Mouse (Mus musculus) forebrain, embryonic 13.5 days (tissue): ENCODE data around the gene Ebp. TPM values are rescaled to one million over a fixed set of nuclear protein-coding genes. Genes with fewer than 3 reads are reported as not detected.

Source experiments
- ATAC-seq: fragments of 200-750 bp; cut with Nextera tagmentation; 2 replicates; pipeline ENCODE4 v1.8.0; 2017
- H3K27ac ChIP-seq: fragments of 300-500 bp; sonication (generic); 2 replicates; pipeline ENCODE4 v1.5.1; 2015; ENCODE audit warnings: inconsistent platforms, mild to moderate bottlenecking, moderate library complexity
- H3K27me3 ChIP-seq: fragments of 300-500 bp; sonication (generic); 2 replicates; pipeline ENCODE4 v1.6.1; 2015; ENCODE audit warnings: mild to moderate bottlenecking, inconsistent platforms
- H3K36me3 ChIP-seq: fragments of 300-500 bp; sonication (generic); 2 replicates; pipeline ENCODE4 v1.6.1; 2015; ENCODE audit warnings: mild to moderate bottlenecking, inconsistent platforms; ENCODE audit not compliant: poor library complexity, severe bottlenecking
- H3K4me1 ChIP-seq: fragments of 300-500 bp; sonication (generic); 2 replicates; pipeline ENCODE4 v1.6.1; 2015; ENCODE audit warnings: inconsistent platforms
- H3K4me2 ChIP-seq: fragments of 300-500 bp; sonication (generic); 2 replicates; pipeline ENCODE4 v1.6.1; 2015; ENCODE audit warnings: inconsistent platforms, mild to moderate bottlenecking, moderate library complexity
- H3K4me3 ChIP-seq: fragments of 300-500 bp; sonication (generic); 2 replicates; pipeline ENCODE4 v1.5.1; 2015; ENCODE audit warnings: mild to moderate bottlenecking, inconsistent platforms
- H3K9ac ChIP-seq: fragments of 300-500 bp; sonication (generic); 2 replicates; pipeline ENCODE4 v1.6.1; 2015; ENCODE audit warnings: mild to moderate bottlenecking, inconsistent platforms
- H3K9me3 ChIP-seq: fragments of 300-500 bp; sonication (generic); replicated peaks from 2 replicates; pipeline ENCODE4 v1.6.1; 2016; ENCODE audit warnings: inconsistent platforms
- WGBS: fragments of 180-500 bp; shearing (Covaris S2); methylation state at CpG from one replicate; pipeline ENCODE4 v1.1.7; 2015; 5-methylcytosine and 5-hydroxymethylcytosine counted together
- polyA plus RNA-seq: library from polyadenylated mRNA; unstranded; fragments of >200 nt; fragmentation: Nextera tagmentation; extraction: Ambion mirVana; gene quantifications from 2 replicates; pipeline ENCODE4 v1.2.1, GENCODE M21; 2015

Ebp gene
- polyA plus RNA-seq, result 21.2 and 21.5 TPM in 2 replicates

GRCm38 (mm10) chrX:8193419-8193723 is at the start of gene Ebp:
Ebp (minus strand) TSS chrX:8193512.
- WGBS, result 27% methylated on average over 10 of the region's 10 CpGs

GRCm38 (mm10) chrX:8238804-8239395 is 45.6 kb upstream of the Ebp start:
- Histone ChIP-seq H3K27ac (no peak overlapping the region), H3K27me3 (no peaks in the 10 kb centered on the region), H3K36me3 (peaks cover 9% of the 10 kb centered on the region), H3K4me3 (no peak overlapping the region), H3K4me2 (no peak overlapping the region), H3K9me3 (no peaks in the 10 kb centered on the region), H3K4me1 (no peaks in the 10 kb centered on the region), H3K9ac (no peak overlapping the region)
- ATAC-seq, result no peak
- WGBS, result 82% methylated on average over 13 of the region's 13 CpGs

More at GRCm38 (mm10) chrX:8193419-8193723, at the start of gene Ebp:
- no peaks in the 10 kb centered on the region for H3K9me3 ChIP-seq
- H3K36me3 ChIP-seq, result no peaks in the 10 kb centered on the region
- H3K4me2 ChIP-seq, result peak within 1 kb of the TSS; percentile 61
- no peaks in the 10 kb centered on the region for H3K4me1 ChIP-seq
- H3K4me3 ChIP-seq, result peak within 1 kb of the TSS; percentile 48
- no peaks in the 10 kb centered on the region for H3K27me3 ChIP-seq
- peak; percentile 61 for ATAC-seq
- H3K9ac ChIP-seq, result peak within 1 kb of the TSS; percentile 68
- peak within 1 kb of the TSS; percentile 51; the same call in 1 of the 2 replicates for H3K27ac ChIP-seq

DNA sequence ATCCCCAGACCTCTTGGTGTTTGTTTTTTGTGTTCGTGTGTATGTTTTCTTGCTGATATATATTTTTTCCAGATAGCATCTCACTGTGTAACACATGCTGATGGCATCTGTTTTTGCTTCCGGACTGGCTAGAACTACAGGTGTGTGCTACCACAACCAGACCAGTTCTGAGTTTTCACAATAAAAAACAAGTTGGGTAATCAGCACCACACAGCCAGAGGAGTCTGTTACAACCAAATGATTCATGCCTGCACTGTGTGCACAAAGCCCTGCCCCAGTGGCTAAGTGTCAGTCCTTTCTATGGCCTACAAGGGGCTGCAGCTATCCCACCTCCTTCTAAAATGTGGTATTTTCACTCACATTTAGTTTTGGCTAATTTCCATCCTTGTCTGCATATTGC is 43.4 kb upstream of the Ebp start:
- Histone ChIP-seq H3K27me3 (no peaks in the 10 kb centered on the region), H3K9ac (no peak overlapping the region), H3K36me3 (peaks cover 8% of the 10 kb centered on the region), H3K9me3 (no peaks in the 10 kb centered on the region; the same call in 1 of the 2 replicates), H3K4me1 (no peaks in the 10 kb centered on the region), H3K4me3 (no peak overlapping the region), H3K4me2 (no peak overlapping the region), H3K27ac (no peak overlapping the region)
- WGBS, result 92% methylated on average over 2 of the region's 2 CpGs
- ATAC-seq, result no peak

DNA sequence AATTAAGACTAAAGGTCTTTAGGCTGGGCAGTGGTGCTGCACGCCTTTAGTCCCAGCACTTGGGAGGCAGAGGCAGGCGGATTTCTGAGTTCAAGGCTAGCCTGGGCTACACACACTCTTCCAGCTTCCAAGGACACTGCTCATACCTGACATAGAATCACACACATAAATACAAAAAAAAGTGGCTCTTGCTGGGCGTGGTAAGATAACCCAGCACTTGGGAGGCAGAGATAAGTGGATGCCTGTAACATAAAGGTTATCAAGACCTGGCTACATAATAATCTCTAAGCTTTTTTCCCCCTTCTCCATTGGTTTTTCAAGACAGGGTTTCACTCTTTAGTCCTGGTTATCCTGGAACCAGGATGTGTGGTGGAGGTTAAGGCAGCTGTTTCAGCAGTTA is 40.3 kb upstream of the Ebp start:
- no peaks in the 10 kb centered on the region; the same call in 1 of the 2 replicates for H3K9me3 ChIP-seq
- H3K36me3 ChIP-seq, result no peaks in the 10 kb centered on the region
- no peak for ATAC-seq
- no peaks in the 10 kb centered on the region for H3K4me1 ChIP-seq
- no peak overlapping the region for H3K4me3 ChIP-seq
- WGBS, result 81% methylated on average over 3 of the region's 3 CpGs
- no peaks in the 10 kb centered on the region for H3K27me3 ChIP-seq
- no peak overlapping the region for H3K4me2 ChIP-seq
- no peak overlapping the region for H3K9ac ChIP-seq
- no peak overlapping the region for H3K27ac ChIP-seq

- Histone ChIP-seq H3K27me3 (no peaks in the 10 kb centered on the region), H3K4me2 (no peak overlapping the region), H3K36me3 (no peaks in the 10 kb centered on the region), H3K9ac (no peak overlapping the region), H3K4me3 (no peak overlapping the region), H3K4me1 (no peaks in the 10 kb centered on the region), H3K27ac (no peak overlapping the region), H3K9me3 (no peaks in the 10 kb centered on the region; the same call in 1 of the 2 replicates)
- no peak for ATAC-seq
- 87% methylated on average over 4 of the region's 4 CpGs for WGBS
Observed at GRCm38 (mm10) chrX:8230272-8230671, 37.0 kb upstream of the Ebp start.

GRCm38 (mm10) chrX:8223473-8223872 is 30.2 kb upstream of the Ebp start:
- Histone ChIP-seq H3K4me1 (no peaks in the 10 kb centered on the region), H3K9ac (no peak overlapping the region), H3K27me3 (no peaks in the 10 kb centered on the region), H3K9me3 (no peaks in the 10 kb centered on the region; the same call in 1 of the 2 replicates), H3K4me2 (no peak overlapping the region), H3K27ac (no peak overlapping the region), H3K4me3 (no peak overlapping the region), H3K36me3 (no peaks in the 10 kb centered on the region)
- 88% methylated on average over 7 of the region's 7 CpGs for WGBS
- ATAC-seq, result no peak

GRCm38 (mm10) chrX:8222678-8223421 is 29.5 kb upstream of the Ebp start:
- no peak overlapping the region for H3K4me3 ChIP-seq
- H3K4me1 ChIP-seq, result no peaks in the 10 kb centered on the region
- no peak for ATAC-seq
- H3K9ac ChIP-seq, result no peak overlapping the region
- H3K9me3 ChIP-seq, result no peaks in the 10 kb centered on the region; the same call in 1 of the 2 replicates
- no peak overlapping the region for H3K4me2 ChIP-seq
- H3K27ac ChIP-seq, result no peak overlapping the region
- 57% methylated on average over 7 of the region's 7 CpGs for WGBS
- no peaks in the 10 kb centered on the region for H3K27me3 ChIP-seq
- no peaks in the 10 kb centered on the region for H3K36me3 ChIP-seq

GRCm38 (mm10) chrX:8222296-8222677 is 29.0 kb upstream of the Ebp start:
- Histone ChIP-seq H3K36me3 (no peaks in the 10 kb centered on the region), H3K27me3 (no peaks in the 10 kb centered on the region), H3K4me2 (no peak overlapping the region), H3K9ac (no peak overlapping the region), H3K9me3 (no peaks in the 10 kb centered on the region; the same call in 1 of the 2 replicates), H3K27ac (no peak overlapping the region), H3K4me3 (no peak overlapping the region), H3K4me1 (no peaks in the 10 kb centered on the region)
- no peak for ATAC-seq
- 72% methylated on average over 3 of the region's 3 CpGs for WGBS

DNA sequence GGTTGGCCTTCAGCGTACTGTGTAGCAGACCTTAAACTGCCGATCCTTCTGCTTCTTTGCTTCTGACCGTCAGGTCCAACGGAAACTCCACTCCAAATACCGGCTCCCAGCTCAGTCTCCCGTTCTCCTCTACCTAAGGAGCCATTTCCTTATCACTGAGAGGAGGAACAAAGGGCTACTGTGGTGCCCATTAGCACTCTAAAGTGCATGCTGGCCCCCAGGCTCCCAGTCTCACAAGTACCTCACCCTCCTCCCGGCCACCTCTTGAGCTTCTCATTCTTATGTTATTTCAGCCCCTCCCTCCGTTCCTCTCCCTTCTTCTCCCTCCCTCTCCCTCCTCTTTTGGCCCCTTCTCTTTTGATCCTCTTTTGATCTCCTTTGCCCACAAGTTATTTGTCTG is 26.3 kb upstream of the Ebp start:
- H3K4me2 ChIP-seq, result no peak overlapping the region
- H3K27me3 ChIP-seq, result no peaks in the 10 kb centered on the region
- H3K9me3 ChIP-seq, result no peaks in the 10 kb centered on the region; the same call in 1 of the 2 replicates
- H3K9ac ChIP-seq, result no peak overlapping the region
- no peaks in the 10 kb centered on the region for H3K36me3 ChIP-seq
- no peak for ATAC-seq
- no peak overlapping the region for H3K27ac ChIP-seq
- WGBS, result 31% methylated on average over 8 of the region's 8 CpGs
- H3K4me3 ChIP-seq, result no peak overlapping the region
- no peaks in the 10 kb centered on the region for H3K4me1 ChIP-seq

DNA sequence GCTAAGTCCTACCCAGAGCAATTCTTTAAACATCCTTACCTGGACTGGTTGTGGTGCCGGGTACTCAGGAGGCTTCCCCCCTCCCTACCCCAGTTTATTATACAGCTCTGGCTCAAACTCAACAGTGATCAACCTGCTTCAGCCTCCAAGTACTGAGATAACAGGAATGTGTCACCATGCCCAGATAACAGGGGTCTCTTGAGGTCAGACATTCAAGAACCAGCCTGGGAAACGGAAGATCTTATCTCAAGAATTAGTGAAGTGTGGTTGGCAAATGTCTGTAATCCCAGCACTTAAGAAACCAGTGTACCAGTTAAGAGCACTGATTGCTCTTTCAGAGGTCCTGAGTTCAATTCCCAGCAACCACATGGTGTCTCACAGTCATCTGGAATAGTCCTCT is 24.8 kb upstream of the Ebp start:
- no peaks in the 10 kb centered on the region for H3K36me3 ChIP-seq
- no peaks in the 10 kb centered on the region for H3K4me1 ChIP-seq
- no peaks in the 10 kb centered on the region; the same call in 1 of the 2 replicates for H3K9me3 ChIP-seq
- no peak overlapping the region for H3K27ac ChIP-seq
- no peak overlapping the region for H3K9ac ChIP-seq
- no peak overlapping the region for H3K4me2 ChIP-seq
- H3K4me3 ChIP-seq, result no peak overlapping the region
- no peaks in the 10 kb centered on the region for H3K27me3 ChIP-seq
- ATAC-seq, result no peak
- 65% methylated on average over 2 of the region's 2 CpGs for WGBS

DNA sequence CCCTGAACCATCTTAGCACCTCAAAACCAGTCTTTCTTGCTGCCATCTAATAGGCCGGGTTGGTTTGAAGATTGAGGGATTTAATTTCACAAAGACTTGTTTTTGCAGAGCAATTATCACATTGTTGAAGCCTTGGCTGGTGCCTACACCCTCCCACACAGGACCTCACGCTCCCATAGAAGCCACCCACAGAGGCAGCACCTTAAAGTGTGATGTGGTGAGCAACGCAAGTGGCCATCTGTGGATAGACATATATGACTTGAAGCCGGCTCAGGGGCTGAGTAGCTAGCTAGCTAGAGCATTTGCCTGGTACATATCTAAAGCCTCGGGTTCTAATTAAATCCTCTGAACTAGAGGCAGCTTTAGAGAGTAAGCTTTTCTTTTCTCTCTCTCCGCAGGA is 24.1 kb upstream of the Ebp start:
- Histone ChIP-seq H3K27me3 (no peaks in the 10 kb centered on the region), H3K36me3 (no peaks in the 10 kb centered on the region), H3K9ac (no peak overlapping the region), H3K9me3 (no peaks in the 10 kb centered on the region; the same call in 1 of the 2 replicates), H3K4me2 (no peak overlapping the region), H3K4me3 (no peak overlapping the region), H3K27ac (no peak overlapping the region), H3K4me1 (no peaks in the 10 kb centered on the region)
- WGBS, result 24% methylated on average over 6 of the region's 6 CpGs
- ATAC-seq, result no peak

GRCm38 (mm10) chrX:8211490-8212207 is 18.3 kb upstream of the Ebp start:
- WGBS, result 81% methylated on average over 7 of the region's 7 CpGs
- Histone ChIP-seq H3K9ac (no peak overlapping the region), H3K4me2 (no peak overlapping the region), H3K4me3 (no peak overlapping the region), H3K27ac (no peak overlapping the region), H3K4me1 (no peaks in the 10 kb centered on the region), H3K36me3 (no peaks in the 10 kb centered on the region), H3K9me3 (no peaks in the 10 kb centered on the region), H3K27me3 (no peaks in the 10 kb centered on the region)
- no peak for ATAC-seq
